Mouse (Mus musculus): Measurements from ENCODE around the gene Zfp980.
"Not testable (repeated sequence)": the region's sequence is repeated elsewhere in the genome, so short reads cannot be mapped to it uniquely, and the experiment has no call there.

The Zfp980 gene

DNA sequence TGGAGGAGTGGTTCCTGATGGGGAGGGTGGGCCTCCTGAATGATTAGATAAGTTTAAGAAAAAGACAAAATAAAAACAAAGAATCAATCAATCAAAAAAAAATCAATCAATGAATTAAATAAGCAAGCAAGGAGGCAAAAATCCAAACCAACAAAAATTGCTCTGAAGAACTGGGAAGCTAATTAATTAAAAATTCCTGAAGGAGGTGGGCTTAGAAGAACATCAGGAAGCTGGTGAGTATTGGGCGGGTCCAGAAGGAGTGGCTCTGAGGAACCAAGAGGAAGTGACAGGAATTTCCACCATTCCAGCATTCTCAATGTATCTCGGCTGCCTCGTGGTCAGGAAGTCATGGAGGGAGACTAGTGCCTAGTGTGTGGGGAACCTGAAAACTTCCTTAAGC lies at the start of gene Zfp980:
Gene Zfp980, plus strand, starts transcription at position 301 of the 400 bp plus-strand sequence.
- not testable (repeated sequence) for DNase-seq

DNA sequence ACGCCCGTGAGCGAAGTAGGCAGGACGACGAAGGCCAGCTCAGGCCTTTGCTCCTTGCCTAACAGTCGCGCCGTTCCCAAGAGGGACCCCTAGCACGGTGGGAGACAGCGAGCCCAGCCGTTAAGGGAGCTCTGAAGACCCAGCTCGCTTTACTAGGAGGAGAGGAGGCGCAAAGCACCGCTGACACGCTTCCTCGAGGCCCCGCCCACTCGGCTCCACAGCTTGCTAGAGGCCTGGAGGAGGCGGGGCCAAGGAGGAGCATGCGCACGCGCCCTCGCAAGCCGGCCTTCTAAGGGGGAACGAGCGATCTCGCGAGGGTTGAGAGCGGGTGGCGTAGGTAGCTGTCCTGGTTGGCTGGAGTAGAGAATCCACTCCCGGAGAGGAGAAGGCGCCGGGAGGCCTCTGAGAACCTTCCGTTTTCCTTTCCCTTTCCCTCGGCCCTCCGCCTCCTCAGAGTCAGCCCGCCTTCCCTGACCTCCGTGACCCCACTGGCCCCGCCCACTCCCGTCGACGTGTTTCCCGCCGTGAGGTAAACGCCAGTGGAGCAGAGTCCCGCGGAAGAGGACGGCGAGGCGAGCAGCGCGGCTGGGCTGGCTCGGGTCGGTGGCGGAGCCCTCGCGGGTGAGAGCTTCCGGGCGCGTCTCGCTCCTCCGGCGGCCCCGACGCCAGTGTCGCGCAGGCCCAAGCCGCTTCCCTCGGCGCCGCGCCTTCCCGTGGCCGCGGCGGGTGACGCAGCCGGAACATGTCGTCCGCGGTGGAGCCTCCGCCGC lies 29.9 kb upstream of the Zfp980 start:
- peak; percentile 8 for DNase-seq

DNA sequence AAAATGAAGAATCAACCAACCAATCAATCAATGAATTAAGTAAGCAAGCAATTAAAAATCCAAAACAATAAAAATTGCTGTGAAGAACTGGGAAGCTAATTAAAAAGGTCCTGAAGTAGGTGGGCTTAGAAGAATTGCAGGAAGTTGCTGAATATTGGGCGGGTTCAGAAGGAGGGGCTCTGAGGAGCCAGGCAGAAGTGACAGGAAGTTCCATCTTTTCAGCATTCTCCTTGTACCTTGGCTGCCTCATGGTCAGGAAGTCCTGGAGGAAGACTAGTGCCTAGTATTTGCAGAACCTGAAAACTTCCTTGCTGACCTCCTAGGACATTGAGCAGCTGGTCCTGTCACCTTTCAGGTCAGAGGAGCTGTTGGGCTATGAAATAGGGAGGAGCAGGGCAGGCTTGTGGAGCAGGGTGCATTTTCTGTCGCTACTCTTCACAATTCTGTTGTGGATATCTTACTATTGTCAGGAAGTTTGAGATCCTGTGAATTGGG lies 3.8 kb downstream of the Zfp980 start:
- not testable (repeated sequence) for DNase-seq

DNA sequence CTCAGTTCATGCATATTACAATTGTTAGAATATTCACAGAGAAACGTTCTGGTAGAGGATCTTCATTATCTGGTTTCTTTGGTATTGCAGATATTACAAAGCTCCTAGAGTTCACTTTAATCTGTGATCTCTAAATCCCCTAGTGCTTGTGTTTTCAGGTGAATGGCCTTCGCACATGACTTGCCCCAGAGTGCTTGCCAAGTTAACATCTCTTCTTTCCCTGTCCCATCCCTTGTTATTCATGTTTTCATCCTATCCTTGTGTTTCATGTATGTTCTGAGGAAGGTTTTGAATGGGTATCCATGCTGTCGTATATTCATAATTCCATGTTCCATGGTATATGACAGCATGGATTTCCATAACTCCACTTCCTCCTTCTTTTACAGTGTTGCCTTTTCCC lies 9.7 kb downstream of the Zfp980 start:
- DNase-seq = not testable (repeated sequence)

DNA sequence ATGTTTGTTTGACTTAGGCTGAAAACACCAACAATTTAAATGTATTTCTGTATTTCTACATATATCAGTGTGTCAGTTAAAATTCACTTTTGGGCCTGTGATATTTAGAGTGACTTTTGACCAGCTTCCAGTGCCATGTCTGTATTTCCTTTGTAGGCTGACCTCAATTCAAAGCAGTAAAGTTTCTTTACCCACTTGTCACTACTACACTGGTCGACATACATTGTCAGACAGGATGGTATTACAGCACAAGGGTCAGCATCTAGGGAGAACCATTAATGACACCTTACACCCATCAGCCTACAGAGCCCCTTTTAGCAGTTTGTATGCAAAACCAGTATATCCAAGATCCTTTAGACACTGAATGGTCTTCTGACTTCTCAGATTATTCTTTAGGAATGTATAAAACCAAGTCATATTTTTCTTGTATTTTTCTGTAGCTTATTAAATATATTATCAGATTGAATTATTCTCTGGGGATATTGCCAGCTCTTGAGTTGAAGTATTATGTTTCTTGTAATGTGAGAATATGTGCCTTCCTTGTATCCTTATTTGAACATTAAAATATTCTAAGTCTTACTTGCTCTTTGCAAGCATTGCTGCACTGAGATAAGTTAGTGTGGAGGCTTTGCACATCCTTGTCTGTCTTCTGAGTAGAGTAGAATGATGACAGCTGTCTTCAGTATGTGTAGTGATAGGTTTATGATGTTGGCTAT lies 10.3 kb downstream of the Zfp980 start:
- DNase-seq = not testable (repeated sequence)

DNA sequence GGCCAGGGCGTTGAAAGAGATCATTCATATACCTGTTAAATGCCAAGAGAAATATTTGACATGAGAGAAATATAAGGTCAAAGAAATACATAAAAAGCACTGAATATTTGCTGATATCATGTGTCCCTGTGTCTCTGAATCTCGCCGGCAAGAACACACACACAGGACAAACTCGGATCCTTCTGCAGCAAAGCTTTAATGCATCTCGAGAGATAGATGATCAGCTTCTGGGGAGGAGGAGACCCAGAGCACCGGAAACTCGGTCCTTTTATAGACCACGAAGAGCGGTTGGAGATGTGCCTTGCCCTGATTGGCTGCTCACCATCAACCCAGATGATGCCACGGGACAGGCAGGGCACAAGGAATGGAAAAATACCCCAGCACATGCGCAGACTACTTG lies 11.5 kb downstream of the Zfp980 start:
- DNase-seq = not testable (repeated sequence)

DNA sequence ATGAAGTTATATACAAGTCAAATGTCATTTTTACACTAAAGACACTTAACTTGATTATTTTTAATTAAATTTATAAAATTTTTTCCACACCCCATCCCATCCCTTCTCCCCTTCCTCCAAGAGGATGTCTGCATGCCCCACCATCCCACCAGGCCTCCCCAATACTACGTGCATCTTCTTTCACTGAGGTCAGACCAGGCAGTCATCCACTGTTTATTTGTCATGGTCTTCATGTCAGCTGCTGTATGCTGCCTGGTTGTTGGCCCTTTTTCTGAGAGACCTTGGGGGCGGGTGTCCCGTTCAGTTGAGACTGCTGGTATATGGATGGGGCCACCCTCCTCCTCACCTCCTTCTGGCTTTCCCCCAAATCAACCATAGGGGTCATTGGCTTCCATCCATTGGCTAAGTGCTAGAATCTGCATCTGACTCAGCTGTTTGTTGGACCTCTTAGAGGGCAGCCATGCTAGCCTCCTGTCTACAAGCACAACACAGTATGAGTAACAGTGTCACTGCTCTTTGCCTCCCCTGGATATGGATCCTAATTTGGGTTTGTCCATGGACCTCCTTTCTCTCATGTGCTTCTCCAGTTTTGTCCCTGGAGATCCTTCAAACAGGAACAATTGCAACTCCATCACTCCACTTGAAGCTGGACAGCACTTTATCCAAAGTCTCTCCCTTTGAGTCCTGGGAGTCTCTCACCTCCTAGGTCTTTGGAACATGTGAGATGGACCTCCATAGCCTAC lies 12.7 kb downstream of the Zfp980 start:
- not testable (repeated sequence) for DNase-seq

DNA sequence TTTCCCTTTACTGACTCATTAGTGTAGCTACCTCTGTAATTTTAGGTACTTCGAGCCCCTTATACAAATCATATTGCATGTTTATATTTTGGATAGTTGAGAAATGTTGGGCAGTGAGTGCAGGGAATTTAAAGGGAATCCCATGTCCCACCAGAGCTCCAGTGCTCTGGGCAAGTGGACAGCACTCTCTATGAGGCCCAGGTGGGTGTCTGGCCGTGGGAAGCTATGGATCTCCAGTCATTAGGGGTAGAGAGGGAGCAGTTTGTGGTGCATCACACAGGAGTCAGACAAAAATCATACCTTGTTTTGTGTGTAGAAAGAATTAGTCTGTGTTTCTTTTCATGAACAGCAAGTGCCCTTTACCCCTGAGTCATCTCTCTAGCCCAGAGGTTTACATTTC lies 15.6 kb downstream of the Zfp980 start:
- DNase-seq = not testable (repeated sequence)

DNA sequence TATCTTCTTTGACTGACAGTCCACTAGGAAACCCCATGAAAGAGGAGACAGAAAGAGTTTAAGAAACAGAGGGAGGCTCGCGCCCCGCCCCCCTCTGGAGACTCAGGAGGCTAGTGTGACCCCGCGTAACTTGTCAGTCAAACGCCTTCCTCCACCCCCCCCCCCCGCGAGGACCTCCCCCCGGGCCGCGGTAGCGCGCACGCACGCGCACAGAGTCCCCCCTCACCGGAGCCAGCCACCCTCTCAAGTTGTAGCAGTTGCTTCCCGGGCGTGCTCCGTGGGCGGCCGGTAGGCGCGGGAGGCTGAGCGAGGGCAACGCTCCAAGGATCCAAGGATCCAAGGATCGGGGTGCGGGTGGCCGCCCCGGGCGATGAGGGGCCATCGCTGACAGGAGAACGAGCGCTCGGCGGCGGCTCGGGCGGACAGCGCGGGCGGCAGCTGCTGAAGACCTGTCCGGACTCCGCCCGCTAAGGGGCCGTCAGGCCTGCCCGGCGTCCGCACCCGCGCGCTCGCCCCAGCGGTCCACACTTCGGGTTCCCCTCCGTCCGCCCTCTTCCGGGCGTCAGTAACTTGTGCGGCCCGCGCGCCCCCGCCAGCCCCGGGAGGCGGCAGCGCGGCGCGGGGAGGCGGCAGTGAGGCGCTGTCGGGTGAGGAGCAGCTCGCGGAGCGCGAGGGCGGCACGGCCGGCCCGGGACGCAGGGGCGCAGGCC lies 74.6 kb downstream of the Zfp980 start:
- peak; percentile 1 for DNase-seq

DNA sequence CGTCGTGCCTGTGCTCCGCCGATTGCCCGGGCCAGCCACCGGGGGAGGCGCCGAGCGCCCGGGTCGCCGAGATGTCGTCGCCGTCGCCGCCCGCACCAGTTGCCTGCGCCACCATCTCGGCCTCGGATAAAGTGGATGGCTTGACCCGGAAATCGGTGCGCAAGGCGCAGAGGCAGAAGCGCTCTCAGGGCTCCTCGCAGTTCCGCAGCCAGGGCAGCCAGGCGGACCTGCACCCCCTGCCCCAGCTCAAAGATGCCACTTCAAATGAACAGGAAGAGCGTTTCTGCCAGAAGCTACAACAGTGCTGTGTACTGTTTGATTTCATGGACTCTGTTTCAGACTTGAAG lies 75.1 kb downstream of the Zfp980 start:
- DNase-seq = not testable (repeated sequence)
